Mouse (Mus musculus) liver, postnatal 0 days (tissue): Measurements from ENCODE around the gene Bhmt.
"Not testable (repeated sequence)": the region's sequence is repeated elsewhere in the genome, so short reads cannot be mapped to it uniquely, and the experiment has no call there.

Experiments used
- CTCF ChIP-seq: sonication (generic); IDR thresholded peaks from 2 replicates; pipeline ENCODE4 v1.5.1; 2016; ENCODE audit warnings: antibody characterized with exemption, low read depth
- EP300 ChIP-seq: IDR thresholded peaks from 2 replicates; pipeline ENCODE4 v1.6.1; 2016; ENCODE audit warnings: antibody characterized with exemption, low read depth, mild to moderate bottlenecking

DNA sequence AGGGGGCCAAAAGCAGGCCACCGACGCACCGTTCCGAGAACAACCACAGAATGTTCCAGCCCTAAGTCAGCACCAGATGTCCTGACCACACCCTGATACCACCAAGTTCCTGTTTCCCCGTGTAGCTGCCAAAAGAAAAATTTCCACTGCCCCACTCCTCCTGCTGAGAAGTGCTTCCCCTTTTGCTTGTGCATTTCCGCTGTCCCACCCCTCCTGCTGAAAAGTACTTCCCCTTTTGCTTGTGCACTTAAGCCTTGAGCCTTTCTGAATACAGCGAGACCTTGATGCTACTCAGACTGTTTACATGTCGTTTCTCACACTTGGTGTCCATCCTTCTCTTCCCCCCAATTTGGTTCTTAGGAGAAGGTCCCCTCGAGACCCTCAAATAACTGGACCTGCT is 55.2 kb downstream of the Bhmt start:
- TF ChIP-seq CTCF, EP300: not testable (repeated sequence)
